Mouse (Mus musculus) layer of hippocampus, adult 2 months (tissue): ENCODE measurements at regions not wholly inside any gene's neighbourhood (a gene's known extent, or its start where the extent isn't known, plus 50 kb on each side); places are given as distances from the start of the nearest gene placed in this dataset.

Source experiments
- DNase-seq, 2 experiments: peaks; one replicate each; pipeline ENCODE4 v3.0.0; 2022; ENCODE audit warnings: low spot score in 2 of 2
- H3K27ac ChIP-seq: fragments of 200-600 bp; 2 replicates; pipeline ENCODE4 v1.8.1; 2022
- H3K4me3 ChIP-seq: fragments of 200-600 bp; 2 replicates; pipeline ENCODE4 v1.8.1; 2022; ENCODE audit warnings: mild to moderate bottlenecking
- CTCF ChIP-seq: fragments of 200-600 bp; conservative IDR thresholded peaks from 2 replicates; pipeline ENCODE4 v1.8.1; 2022; ENCODE audit warnings: antibody characterized with exemption, mild to moderate bottlenecking, moderate library complexity

DNA sequence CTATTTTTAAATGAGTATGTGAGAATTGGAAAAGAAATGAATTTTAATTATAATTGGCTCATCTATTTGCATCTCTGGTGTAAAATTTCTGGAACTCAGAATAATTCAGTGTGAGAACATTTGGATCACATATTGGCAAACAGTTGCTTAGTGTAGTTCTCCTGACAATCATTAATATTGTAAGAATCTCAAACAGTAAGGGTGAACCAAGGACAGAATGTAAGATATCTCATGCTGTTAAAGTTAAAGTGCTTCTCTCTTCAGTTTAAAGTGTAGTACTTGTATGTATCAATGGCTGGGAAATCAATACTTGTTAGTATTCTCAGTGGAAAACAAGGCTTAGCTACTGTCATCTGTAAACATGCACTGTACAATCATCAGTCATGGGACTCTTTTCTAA lies 238.0 kb upstream of the Epha5 start:
- Histone ChIP-seq H3K27ac (no peak overlapping the region), H3K4me3 (no peak overlapping the region)
- TF ChIP-seq CTCF = no peak
- peak; percentile 26 to 46 for DNase-seq

DNA sequence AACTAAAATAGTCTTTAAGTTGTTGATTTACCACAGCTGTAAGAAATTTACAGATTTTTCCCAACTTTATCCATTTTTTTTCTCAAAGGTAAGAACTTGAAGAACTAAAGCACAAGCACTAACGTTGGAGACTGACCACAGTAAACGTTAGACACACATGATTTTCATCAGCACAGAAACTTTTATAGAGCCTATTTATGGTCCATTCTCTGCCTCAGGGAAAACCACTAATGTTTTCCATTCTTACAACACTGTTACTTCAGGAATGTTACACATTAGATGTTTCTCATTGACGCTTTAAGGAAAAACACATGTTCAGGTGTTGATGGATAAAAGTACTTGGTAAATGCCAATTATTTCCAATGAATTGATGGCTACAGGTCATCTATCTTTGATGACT lies 218.3 kb upstream of the Epha5 start:
- no peak overlapping the region for H3K4me3 ChIP-seq
- H3K27ac ChIP-seq = no peak overlapping the region
- no peak for TF ChIP-seq CTCF
- no peak for DNase-seq

DNA sequence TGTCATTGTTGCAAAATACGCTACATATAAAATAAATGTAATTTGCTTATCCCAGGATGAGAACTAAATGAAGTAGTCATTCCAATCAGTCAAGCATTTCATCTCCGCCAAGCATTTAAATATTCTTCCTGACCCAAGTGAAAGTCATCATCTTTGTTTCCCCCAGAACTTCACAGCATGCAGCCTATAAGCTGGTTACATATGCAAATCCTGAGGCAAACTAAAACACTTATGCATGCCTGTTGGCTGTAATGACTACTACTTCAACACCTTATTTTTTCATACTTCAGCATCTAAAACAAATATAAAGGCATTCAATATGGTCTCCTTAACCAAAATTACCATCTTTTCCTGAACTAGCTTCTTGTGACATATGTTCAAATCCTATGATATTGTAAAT lies 215.7 kb upstream of the Epha5 start:
- Histone ChIP-seq H3K27ac (no peak overlapping the region), H3K4me3 (no peak overlapping the region)
- no peak for DNase-seq
- no peak for TF ChIP-seq CTCF

DNA sequence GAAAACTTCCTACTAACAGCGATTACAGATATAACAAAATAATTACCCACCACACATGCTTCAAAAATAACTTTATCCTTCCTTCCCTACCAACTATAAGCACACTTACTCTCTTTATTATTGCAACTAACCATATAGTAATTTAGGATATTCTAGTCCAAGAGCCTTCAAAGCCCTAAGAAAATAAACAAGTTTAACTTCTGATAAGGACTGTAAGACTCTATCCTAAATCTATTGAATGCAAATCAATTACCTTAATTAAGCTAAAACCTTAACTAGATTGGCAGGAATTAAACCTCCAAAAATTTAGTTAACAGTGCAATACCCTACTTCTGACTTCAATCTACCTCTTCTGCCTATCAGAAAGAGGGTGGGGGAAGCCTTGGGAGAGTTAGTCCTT lies 201.0 kb upstream of the Epha5 start:
- no peak for TF ChIP-seq CTCF

DNA sequence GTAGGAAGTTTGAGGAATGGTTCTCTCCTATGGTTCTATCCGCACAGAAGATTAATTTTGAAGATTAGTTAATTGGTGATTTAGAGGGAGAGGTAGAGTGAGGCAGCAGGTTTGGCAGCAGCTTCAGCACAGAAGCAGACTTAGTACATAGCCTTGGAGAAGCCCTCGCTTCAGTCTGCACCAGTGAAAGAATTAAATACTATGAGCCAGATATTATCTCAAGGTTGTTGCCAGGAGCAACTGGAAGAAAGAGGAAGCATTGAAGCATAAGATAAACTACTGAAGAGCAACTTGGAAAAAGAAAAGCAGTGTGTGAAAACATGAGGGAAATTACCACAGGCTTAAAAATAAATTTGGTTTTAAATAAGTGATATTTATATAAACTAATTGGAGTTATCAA lies 191.5 kb upstream of the Epha5 start:
- Histone ChIP-seq H3K4me3 (no peak overlapping the region), H3K27ac (no peak overlapping the region)
- no peak for DNase-seq
- TF ChIP-seq CTCF = no peak

More for the DNA sequence above, 201.0 kb upstream of the Epha5 start:
- no peak for DNase-seq
- no peak overlapping the region for H3K27ac ChIP-seq
- no peak overlapping the region for H3K4me3 ChIP-seq

DNA sequence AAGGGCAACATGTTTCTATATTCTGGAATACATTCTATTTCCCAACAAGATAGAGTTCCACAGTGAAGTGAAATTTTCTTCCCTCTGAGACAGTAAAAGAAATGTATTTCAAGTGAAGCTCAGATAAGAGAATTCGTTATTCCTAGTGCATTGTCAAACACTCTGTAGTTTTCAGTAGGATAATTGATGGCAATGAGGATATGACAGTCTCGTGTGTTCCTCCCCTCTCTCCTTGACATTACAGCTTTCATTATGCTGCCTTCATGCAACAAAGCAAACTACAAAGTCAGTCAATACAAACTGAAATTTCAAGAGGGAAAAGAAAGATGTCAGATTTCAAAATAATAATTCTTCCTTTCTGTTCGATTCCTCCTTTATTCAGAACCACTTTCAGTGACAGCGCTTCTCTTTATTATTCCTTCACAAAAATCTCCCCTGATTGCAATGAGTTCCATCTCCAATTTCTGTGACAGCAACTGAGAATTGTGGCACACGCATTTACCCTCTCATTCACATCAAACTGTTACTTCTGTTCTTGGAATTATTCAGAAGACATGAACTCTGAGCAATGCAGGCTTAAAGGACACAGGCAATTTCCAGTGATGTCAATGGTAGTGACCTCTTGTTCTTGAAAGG lies 148.2 kb upstream of the Epha5 start:
- no peak for TF ChIP-seq CTCF
- no peak overlapping the region for H3K27ac ChIP-seq
- DNase-seq = no peak

DNA sequence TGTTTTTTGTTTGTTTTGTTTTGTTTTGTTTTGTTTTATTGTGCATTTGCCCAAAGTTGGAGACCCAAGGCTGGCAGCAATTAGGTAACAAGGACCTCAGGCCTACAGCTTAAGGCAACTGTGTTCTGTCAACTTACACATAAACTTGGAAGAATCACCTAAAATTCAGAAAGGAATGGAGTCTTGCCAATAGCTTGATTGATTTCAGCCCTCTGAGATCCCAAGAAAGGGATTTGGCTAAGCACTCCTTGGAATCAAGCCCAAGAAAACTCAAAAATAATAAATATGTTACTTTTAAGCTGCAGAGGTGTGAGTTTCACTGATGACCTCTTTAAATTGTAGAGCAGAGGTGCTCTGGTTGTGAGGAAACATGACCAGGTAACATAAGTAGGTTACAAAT lies 102.7 kb upstream of the Epha5 start:
- no peak for DNase-seq
- TF ChIP-seq CTCF = no peak
- H3K4me3 ChIP-seq = no peak overlapping the region

More for the DNA sequence above, 148.2 kb upstream of the Epha5 start:
- H3K4me3 ChIP-seq = no peak overlapping the region

DNA sequence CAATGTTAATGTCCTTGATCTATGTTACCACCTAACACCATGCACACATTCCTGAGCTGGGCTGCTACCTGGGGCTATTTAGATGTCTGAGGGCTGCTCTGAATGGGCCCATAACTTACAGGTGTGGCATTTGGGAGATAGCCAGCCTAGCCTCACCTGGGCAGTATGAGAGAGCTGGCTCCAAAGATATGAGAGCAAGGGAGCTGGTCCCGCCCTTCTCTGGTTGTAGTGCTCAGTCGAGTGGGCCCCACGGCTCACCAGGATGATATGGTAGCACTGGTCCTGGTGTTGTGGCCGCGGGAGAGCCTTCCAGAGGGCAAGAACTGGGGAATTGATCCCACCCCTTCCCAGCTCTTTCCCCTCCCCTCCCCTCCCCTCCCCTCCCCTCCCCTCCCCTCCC lies 93.0 kb upstream of the Epha5 start:
- no peak for TF ChIP-seq CTCF
- no peak overlapping the region for H3K27ac ChIP-seq
- no peak overlapping the region for H3K4me3 ChIP-seq
- DNase-seq = no peak

More for the DNA sequence above, 102.7 kb upstream of the Epha5 start:
- no peak overlapping the region for H3K27ac ChIP-seq

DNA sequence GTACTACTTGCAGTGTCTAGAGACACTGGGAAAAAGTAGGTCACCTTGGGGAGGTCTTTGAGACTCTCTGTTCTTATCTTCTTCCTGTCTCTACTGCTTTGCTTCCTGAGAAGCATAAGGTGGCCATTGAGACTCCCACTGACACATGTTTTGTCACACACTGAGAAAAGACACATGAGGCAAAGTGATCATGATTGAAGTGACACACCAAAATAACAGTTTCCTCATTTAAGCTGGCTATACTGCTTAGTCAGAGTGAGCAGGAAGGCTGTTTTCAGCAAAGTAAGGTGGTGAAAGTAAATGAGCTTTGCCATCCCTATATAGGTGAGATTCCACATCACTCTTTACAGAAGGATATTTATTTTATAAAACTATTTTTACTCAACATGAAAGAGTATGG lies 63.8 kb upstream of the Epha5 start:
- no peak for DNase-seq
- H3K4me3 ChIP-seq = no peak overlapping the region
- no peak overlapping the region for H3K27ac ChIP-seq
- TF ChIP-seq CTCF = no peak
